Mouse (Mus musculus) C2C12 (cell line): ENCODE measurements around the gene Rbm20.

Experiments
- CEBPB ChIP-seq: IDR thresholded peaks from one replicate; pipeline ENCODE4 v1.6.1; 2011; ENCODE audit warnings: low read depth, mild to moderate bottlenecking, control low read depth, moderate library complexity
- CTCF ChIP-seq: IDR thresholded peaks from one replicate; pipeline ENCODE4 v1.5.1; 2011; ENCODE audit not compliant: control insufficient read depth, insufficient read depth, insufficient read length
- MYOD1 ChIP-seq: IDR thresholded peaks from one replicate; pipeline ENCODE4 v1.6.1; 2011; ENCODE audit warnings: low read depth; ENCODE audit not compliant: control insufficient read depth, insufficient read length
- USF1 ChIP-seq: IDR thresholded peaks from one replicate; pipeline ENCODE4 v1.6.1; 2011; ENCODE audit warnings: low read depth, mild to moderate bottlenecking, control low read depth, moderate library complexity

DNA sequence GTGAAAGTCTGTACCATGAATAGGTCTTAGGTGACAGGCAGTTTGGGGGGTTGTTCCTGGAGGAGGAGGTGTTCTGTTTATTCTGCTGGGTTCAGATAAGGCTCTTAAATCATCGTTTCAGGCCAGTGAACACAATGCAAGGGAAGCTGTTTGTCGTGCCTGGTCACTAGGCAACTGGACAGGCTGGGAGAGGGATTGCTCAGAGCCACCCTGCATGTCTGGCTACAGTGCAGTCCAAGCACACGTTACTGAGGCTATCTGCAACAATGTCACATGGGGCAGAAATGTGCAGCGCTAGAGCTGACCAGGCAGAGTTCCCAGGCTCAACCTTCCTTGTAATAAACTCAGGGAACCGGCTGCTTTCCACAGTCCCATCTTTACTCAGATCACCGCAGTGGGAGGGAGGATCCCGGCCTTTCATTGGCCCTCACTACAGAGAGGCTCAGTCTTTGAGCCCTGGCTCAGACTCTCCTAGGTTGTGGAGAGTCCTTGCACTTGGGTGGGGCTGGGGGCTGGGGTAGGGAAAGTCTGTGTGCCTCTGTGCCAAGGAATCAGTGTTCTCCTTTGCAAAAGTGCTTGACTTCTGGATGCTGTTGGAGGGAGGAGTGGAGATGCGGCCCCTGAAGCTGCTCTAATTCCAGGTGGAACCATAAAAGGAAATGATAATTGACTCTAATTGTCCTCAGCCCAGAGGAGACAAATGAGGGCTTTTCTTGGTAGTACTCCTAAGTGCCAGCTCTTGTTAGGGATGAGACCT lies 153.5 kb downstream of the Rbm20 start:
- TF ChIP-seq CTCF: no peak
- no peak for TF ChIP-seq MYOD1
- TF ChIP-seq USF1: no peak
- no peak for TF ChIP-seq CEBPB
